Mouse (Mus musculus): ENCODE data around the gene Ctcfl.

Ctcfl gene

GRCm38 (mm10) chr2:173083106-173083505 is 36.2 kb downstream of the Ctcfl start:
- DNase-seq (ENCODE audit: low read depth): no peak

DNA sequence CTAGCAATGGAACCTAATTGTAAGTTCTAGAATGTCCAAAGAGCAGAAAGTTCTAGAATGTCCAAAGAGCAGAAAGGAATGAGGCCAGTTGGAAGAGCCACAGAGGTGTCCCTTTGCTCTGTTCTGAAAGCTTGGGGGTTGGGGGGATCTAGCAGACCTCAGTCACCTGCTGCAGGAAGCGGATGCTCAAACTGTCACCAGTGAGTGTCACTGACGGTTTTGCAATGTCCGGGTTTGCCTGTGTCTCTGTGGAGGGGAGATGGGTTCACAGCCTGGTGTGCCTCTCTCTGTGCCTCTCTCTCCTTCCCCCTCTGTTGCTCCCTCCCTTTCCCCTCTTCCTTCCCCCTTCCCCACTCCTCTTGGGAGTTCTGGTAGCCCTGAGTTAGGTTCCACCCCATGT is 36.6 kb downstream of the Ctcfl start:
- DNase-seq (ENCODE audit: low read depth): no peak

DNA sequence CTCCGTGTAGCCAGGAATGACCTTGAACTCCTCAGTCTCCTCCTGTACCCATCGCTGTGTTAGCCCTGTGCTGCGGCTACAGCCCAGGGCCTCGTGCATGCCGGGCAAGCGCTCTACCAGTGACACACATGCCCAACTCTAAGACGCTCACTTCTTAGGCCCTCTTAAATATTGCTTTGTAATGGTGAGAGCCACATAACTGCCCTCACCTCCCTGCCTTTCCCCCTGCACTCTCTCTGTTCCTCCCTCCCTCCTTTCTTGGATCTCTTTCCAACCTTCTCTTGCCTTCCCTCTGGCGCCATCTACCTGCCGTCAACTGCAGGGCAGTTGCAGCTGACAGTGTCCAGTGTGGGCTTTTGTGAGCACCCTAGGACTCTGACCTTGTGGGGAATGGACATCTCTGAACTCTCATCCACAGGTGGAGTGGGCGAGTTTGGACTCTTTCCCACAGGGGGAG is 38.5 kb downstream of the Ctcfl start:
- DNase-seq (ENCODE audit: low read depth): peak; percentile 74

DNA sequence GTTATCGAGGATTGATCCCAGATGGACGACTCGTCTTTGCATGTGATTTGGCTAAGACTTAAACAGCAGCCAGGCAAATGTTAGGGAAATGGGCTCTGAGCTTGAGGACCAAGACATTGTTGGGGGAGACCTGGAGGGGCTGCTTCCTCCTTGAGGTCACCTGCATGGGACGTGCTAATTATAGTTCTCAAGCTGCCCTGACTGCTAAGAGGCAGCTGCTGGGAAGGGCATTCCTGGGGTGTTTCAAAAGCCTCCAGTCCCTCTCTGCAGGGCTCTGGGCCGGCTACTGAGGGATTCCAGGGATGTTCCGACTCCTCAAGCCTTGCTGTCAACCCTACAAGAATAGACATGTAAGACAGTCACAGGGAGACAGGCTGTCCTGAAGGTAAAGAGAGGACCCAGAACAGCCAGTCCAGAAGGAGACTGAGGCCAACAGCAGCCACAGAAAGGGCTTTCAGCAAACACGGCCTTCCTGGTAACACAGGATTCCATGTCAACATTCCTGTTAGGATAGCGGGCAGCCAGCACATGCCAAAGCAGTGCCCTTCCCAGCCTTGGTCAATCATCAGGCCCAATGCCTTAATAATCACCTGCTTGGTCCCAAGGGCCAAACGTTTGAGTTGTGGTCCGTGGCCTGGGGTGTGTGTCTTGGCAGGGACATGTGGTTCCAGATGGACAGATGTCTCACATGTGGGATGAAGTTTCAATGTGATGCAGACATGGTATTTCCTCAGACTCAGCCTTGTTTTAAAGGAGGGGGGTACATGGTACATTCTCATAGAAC is 39.4 kb downstream of the Ctcfl start:
- no peak for DNase-seq (ENCODE audit: low read depth)

DNA sequence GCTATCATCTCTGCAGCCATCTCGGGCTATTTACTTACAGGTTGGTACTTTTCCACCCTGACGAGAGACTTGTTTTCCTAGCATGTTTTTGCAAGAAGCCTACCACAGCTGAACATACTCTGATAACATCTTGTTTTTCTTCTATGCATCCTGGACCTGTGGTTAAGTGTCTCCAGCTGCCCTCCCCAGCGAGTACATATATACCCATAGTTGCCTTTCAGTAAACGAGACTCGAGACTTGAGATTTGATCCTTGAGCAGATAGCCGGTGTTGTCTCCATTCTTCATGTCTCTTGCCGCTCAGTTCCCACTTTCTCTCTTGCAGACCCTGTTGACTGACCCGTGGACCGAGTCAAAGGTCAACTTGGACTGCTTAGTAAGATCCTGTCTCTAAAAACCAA is 42.4 kb downstream of the Ctcfl start:
- DNase-seq (ENCODE audit: low read depth): no peak

DNA sequence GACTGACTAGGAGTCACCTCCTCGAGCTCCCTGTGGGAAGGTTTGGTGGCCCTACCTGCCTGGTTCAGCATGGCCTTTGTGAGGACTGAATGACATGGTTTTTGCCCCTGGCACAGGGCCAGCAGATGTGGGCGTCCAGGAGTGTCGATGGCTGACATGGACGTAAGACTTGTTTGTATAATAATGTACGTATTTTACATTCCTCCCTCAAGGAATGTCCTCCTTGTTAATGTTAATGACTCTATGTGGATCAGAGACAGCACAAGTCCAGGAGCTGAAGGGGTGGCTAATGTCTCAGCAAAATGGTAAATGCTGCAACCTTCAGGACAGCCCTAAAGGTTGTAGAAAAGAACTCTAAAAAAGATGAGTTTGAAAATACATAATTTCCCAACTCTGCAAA is 45.7 kb downstream of the Ctcfl start:
- no peak for DNase-seq (ENCODE audit: low read depth)

GRCm38 (mm10) chr2:173072948-173073347 is 46.4 kb downstream of the Ctcfl start:
- DNase-seq (ENCODE audit: low read depth): no peak

DNA sequence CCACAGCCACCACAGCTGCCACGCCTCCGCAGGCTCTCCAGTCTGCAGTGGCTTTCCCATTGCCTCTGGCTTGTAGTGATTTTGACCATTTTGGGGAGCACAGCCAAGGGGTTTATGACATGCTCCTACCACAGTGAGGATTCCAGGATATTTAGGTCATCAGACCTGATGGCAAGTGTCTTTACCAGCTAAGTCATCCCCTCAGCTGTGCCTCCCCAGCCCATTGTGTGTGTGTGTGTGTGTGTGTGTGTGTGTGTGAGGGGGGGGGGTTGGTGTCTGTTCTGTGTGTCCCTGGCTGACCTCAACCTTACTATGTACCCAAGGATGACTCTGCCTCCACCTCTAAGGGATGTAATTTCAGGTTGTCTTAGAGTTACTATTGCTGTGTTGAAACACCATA is 54.5 kb downstream of the Ctcfl start:
- no peak for DNase-seq (ENCODE audit: low read depth)

- DNase-seq (ENCODE audit: low read depth): no peak
Measured at GRCm38 (mm10) chr2:173063219-173063618, 56.1 kb downstream of the Ctcfl start.

GRCm38 (mm10) chr2:173061443-173062351 is 57.6 kb downstream of the Ctcfl start:
- peak; percentile 69 for DNase-seq (ENCODE audit: low read depth)

GRCm38 (mm10) chr2:173060450-173060849 is 58.9 kb downstream of the Ctcfl start:
- DNase-seq (ENCODE audit: low read depth): no peak

DNA sequence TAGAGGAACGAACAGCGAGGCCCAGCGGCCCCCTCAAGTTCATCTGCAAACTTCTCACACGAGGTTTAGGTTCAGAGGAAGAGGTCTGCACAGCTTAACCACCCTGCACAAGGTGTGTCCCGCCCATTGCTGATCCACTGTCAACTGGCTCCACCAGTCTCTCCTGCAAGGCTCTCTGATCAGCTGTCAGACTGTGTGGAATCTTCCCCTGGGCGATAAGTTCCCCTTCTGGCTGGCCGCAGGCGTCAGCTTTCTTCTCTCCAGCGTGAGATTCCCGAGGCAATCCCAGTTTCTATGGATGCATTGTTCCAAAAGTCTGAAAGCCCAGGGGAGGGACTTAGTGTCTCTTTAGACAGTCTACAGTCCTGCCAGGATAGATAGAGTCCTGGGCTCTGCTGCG is 61.1 kb downstream of the Ctcfl start:
- DNase-seq (ENCODE audit: low read depth): no peak

GRCm38 (mm10) chr2:173057623-173058022 is 61.7 kb downstream of the Ctcfl start:
- no peak for DNase-seq (ENCODE audit: low read depth)

- no peak for DNase-seq (ENCODE audit: low read depth)
Measured at GRCm38 (mm10) chr2:173056882-173057315, 62.4 kb downstream of the Ctcfl start.

GRCm38 (mm10) chr2:173056303-173056881 is 62.9 kb downstream of the Ctcfl start:
- DNase-seq (ENCODE audit: low read depth): no peak

- no peak for DNase-seq (ENCODE audit: low read depth)
Measured at GRCm38 (mm10) chr2:173053846-173054245, 65.5 kb downstream of the Ctcfl start.

GRCm38 (mm10) chr2:173052881-173053280 is 66.4 kb downstream of the Ctcfl start:
- no peak for DNase-seq (ENCODE audit: low read depth)

- DNase-seq (ENCODE audit: low read depth): no peak
Measured at GRCm38 (mm10) chr2:173050604-173051382, 68.5 kb downstream of the Ctcfl start.

- DNase-seq (ENCODE audit: low read depth): no peak
Measured at GRCm38 (mm10) chr2:173049817-173050216, 69.5 kb downstream of the Ctcfl start.

DNA sequence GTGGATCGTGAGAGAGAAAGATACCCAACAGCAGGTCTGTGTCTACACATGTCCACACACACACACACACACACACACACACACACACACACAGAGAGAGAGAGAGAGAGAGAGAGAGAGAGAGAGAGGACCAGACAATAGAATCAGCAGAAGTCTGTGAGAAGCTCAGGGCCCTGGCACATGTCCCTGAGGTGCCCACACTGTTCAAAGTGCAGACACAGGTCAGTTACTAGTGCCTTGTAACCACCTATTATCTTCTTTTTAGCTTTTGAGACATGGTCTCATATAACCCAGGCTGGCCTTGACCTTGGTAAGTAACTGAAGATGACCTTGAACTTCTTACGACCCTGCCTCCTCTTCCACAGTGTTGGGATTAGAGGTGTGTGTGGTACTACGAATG is 70.1 kb downstream of the Ctcfl start:
- DNase-seq (ENCODE audit: low read depth): no peak

DNA sequence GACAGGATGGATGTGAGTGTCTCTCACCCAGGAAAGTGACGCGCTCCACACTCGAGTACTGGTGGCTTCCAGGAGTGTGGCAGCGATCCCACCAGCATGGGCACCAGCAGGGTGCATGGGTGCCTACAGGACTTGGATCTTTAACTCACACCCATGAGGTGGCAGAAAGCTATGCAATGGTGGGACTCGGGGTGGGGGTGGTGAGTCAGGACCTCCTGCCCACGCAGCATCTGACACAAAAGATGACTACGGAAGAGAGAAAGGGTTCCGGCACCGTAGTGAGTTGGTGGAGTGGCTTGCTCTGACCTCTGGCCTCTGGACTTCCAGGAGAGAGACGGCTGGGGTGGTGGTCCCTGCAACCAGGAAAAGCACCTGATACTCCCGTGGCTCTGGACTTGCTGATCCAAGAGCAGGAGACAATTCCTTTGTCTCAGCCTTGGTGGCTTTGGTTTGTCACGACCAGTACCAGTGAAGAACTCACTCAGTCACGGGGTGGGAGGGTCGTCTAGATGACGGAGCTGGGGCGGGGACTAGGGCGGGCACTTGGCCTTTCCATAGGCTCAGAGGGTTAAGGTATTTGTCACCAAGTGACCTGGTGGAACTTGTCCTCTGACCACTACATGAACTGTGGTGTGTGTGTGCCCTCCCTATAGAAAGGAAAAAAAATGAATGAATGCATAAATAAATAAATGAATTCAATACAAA is 71.1 kb downstream of the Ctcfl start:
- DNase-seq (ENCODE audit: low read depth): no peak

Measured in c-Kit-positive CD71-negative TER-119-negative erythroid progenitor cells, embryonic 14.5 days (primary cell).